Mouse (Mus musculus): ENCODE measurements around the gene Irgm2. TPM values are rescaled to one million over a fixed set of nuclear protein-coding genes. Genes with fewer than 3 reads are reported as not detected.
"Not testable (repeated sequence)": the region's sequence is repeated elsewhere in the genome, so short reads cannot be mapped to it uniquely, and the experiment has no call there.

Gene Irgm2
- polyA plus RNA-seq, 1 experiment from 2014 or later = 1.1 TPM

DNA sequence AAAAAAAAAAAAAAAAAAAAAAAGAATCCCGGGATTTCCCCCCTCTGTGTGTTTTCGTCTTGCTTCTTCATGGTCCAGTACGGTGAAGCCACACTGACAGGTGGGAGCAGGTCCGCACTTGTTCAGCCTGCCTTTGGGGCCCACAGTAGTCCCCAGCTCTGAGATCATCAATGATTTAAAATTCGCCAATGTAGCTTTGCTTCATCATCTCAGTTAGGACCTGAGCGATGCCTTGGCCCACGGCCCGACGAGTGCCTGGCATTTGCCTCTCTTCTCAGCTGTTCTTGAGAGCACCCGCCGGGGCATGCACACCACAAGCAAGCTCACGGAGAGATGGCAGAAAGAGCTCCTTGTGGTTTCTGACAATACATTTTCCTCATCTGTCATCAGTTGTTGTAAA, 1.6 kb downstream of the Irgm2 start:
- H3K27ac ChIP-seq (ENCODE audit: low read length) = no peak overlapping the region
- H3K4me2 ChIP-seq (ENCODE audit: low read length) = no peak overlapping the region
- WGBS = 87% methylated on average over 12 of the region's 12 CpGs
- H3K27me3 ChIP-seq (ENCODE audit: control insufficient read depth, insufficient read depth, low read depth, low read length) = no peaks in the 10 kb centered on the region
- H3K4me1 ChIP-seq (ENCODE audit: control insufficient read depth, insufficient read depth, low read length) = no peaks in the 10 kb centered on the region
- H3K4me3 ChIP-seq (ENCODE audit: low read depth, low read length) = no peak overlapping the region
- no peak for ATAC-seq
- H3K9ac ChIP-seq (ENCODE audit: low read depth, low read length) = no peak overlapping the region
- no peaks in the 10 kb centered on the region for H3K9me3 ChIP-seq (replicated peaks; ENCODE audit: control insufficient read depth, low read length, poor library complexity, severe bottlenecking)
- no peaks in the 10 kb centered on the region for H3K36me3 ChIP-seq (ENCODE audit: control insufficient read depth, insufficient read depth, low read length)

DNA sequence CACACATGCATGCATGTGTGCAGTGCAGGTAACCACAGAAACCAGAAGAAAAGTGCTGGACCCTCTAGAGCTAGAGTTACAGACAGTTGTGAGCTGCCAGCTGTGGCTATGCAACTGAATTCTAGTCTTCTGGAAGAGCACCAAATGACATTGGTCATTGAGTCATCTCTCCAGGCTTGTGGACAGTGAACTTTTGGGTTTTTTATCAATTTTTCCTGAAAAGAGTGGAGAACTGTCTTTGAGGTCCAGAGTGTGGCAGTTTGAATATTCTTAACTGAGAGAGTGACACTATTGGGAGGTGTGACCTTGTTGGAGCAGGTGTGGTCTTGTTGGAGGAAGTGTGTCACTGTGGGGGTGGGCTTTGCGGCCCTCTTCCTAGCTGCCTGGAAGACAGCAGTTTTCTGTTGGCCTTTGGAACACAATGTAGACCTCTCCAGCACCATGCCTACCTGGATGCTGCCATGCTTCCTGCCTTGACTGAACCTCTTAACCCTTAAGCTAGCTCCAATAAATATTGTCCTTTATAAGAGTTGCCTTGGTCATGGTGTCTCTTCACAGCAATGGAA, 11.0 kb downstream of the Irgm2 start:
- H3K27me3 ChIP-seq (ENCODE audit: control insufficient read depth, insufficient read depth, low read depth, low read length) = no peaks in the 10 kb centered on the region
- no peak for ATAC-seq

GRCm38 (mm10) chr11:58211062-58211681, 11.8 kb downstream of the Irgm2 start:
- 21% methylated on average over 9 of the region's 9 CpGs for WGBS

More for the DNA sequence above, 11.0 kb downstream of the Irgm2 start:
- H3K4me2 ChIP-seq (ENCODE audit: low read length) = no peak overlapping the region
- H3K9ac ChIP-seq (ENCODE audit: low read depth, low read length) = no peak overlapping the region
- H3K4me3 ChIP-seq (ENCODE audit: low read depth, low read length) = no peak overlapping the region
- 100% methylated on average over 1 of the region's 1 CpGs for WGBS
- H3K36me3 ChIP-seq (ENCODE audit: control insufficient read depth, insufficient read depth, low read length) = no peaks in the 10 kb centered on the region
- no peak overlapping the region for H3K27ac ChIP-seq (ENCODE audit: low read length)
- H3K4me1 ChIP-seq (ENCODE audit: control insufficient read depth, insufficient read depth, low read length) = no peaks in the 10 kb centered on the region
- H3K9me3 ChIP-seq (replicated peaks; ENCODE audit: control insufficient read depth, low read length, poor library complexity, severe bottlenecking) = no peaks in the 10 kb centered on the region

GRCm38 (mm10) chr11:58211682-58212067, 12.3 kb downstream of the Irgm2 start:
- Histone ChIP-seq H3K9me3 (replicated peaks; ENCODE audit: control insufficient read depth, low read length, poor library complexity, severe bottlenecking) (no peaks in the 10 kb centered on the region), H3K36me3 (ENCODE audit: control insufficient read depth, insufficient read depth, low read length) (no peaks in the 10 kb centered on the region), H3K4me3 (ENCODE audit: low read depth, low read length) (no peak overlapping the region), H3K9ac (ENCODE audit: low read depth, low read length) (no peak overlapping the region), H3K4me1 (ENCODE audit: control insufficient read depth, insufficient read depth, low read length) (no peaks in the 10 kb centered on the region), H3K4me2 (ENCODE audit: low read length) (no peak overlapping the region), H3K27me3 (ENCODE audit: control insufficient read depth, insufficient read depth, low read depth, low read length) (no peaks in the 10 kb centered on the region), H3K27ac (ENCODE audit: low read length) (no peak overlapping the region)
- ATAC-seq = no peak
- 9% methylated on average over 2 of the region's 2 CpGs for WGBS

More at GRCm38 (mm10) chr11:58211062-58211681, 11.8 kb downstream of the Irgm2 start:
- Histone ChIP-seq H3K27ac (ENCODE audit: low read length) (no peak overlapping the region), H3K9me3 (replicated peaks; ENCODE audit: control insufficient read depth, low read length, poor library complexity, severe bottlenecking) (no peaks in the 10 kb centered on the region), H3K27me3 (ENCODE audit: control insufficient read depth, insufficient read depth, low read depth, low read length) (no peaks in the 10 kb centered on the region), H3K36me3 (ENCODE audit: control insufficient read depth, insufficient read depth, low read length) (no peaks in the 10 kb centered on the region), H3K4me3 (ENCODE audit: low read depth, low read length) (no peak overlapping the region), H3K4me2 (ENCODE audit: low read length) (no peak overlapping the region), H3K4me1 (ENCODE audit: control insufficient read depth, insufficient read depth, low read length) (no peaks in the 10 kb centered on the region), H3K9ac (ENCODE audit: low read depth, low read length) (no peak overlapping the region)
- ATAC-seq = no peak

- no peaks in the 10 kb centered on the region for H3K4me1 ChIP-seq (ENCODE audit: control insufficient read depth, insufficient read depth, low read length)
- no peak overlapping the region for H3K4me2 ChIP-seq (ENCODE audit: low read length)
- no peaks in the 10 kb centered on the region for H3K27me3 ChIP-seq (ENCODE audit: control insufficient read depth, insufficient read depth, low read depth, low read length)
- H3K9me3 ChIP-seq (replicated peaks; ENCODE audit: control insufficient read depth, low read length, poor library complexity, severe bottlenecking) = no peaks in the 10 kb centered on the region
- H3K4me3 ChIP-seq (ENCODE audit: low read depth, low read length) = no peak overlapping the region
- H3K27ac ChIP-seq (ENCODE audit: low read length) = no peak overlapping the region
- H3K36me3 ChIP-seq (ENCODE audit: control insufficient read depth, insufficient read depth, low read length) = no peaks in the 10 kb centered on the region
- ATAC-seq = no peak
- H3K9ac ChIP-seq (ENCODE audit: low read depth, low read length) = no peak overlapping the region
- 88% methylated on average over 7 of the region's 7 CpGs for WGBS
Observed at GRCm38 (mm10) chr11:58213673-58214342, 14.4 kb downstream of the Irgm2 start.

DNA sequence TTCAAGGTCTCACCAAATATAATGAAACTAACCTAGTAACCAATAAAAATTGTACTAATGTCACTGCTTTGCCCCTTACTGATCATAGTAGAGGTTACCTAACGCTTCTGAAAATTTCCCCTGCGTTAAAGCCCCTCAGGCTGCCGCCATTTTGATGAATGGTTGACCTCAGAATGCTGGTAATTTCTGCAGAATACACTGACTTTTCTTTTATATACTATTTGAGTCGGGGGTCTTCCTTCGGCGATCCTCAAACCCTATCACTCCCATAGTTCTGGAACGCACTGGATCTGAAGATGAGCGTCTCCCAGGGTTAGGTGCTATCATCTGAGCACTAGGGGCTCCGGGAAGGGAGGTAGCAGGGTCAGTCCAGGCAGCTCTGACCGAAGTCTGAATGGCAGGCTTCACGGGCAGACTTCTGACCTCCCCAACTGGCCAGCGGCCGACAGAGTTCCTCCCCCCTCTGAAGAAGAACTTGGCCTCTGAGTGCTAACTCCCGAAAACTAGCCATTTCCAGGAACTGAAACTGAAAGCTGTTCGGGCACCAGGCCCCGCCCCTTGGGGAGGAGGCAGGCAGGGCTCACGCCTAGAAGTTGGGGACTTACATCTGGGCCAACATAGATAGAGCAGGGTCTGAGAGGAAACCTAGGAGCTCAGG, 15.1 kb downstream of the Irgm2 start:
- no peaks in the 10 kb centered on the region for H3K4me1 ChIP-seq (ENCODE audit: control insufficient read depth, insufficient read depth, low read length)
- no peak overlapping the region for H3K4me3 ChIP-seq (ENCODE audit: low read depth, low read length)
- ATAC-seq = no peak
- H3K4me2 ChIP-seq (ENCODE audit: low read length) = peak overlapping the region; percentile 10; the same call in 1 of the 2 replicates
- no peaks in the 10 kb centered on the region for H3K27me3 ChIP-seq (ENCODE audit: control insufficient read depth, insufficient read depth, low read depth, low read length)
- no peaks in the 10 kb centered on the region for H3K9me3 ChIP-seq (replicated peaks; ENCODE audit: control insufficient read depth, low read length, poor library complexity, severe bottlenecking)
- 52% methylated on average over 16 of the region's 17 CpGs for WGBS
- no peak overlapping the region for H3K27ac ChIP-seq (ENCODE audit: low read length)
- H3K36me3 ChIP-seq (ENCODE audit: control insufficient read depth, insufficient read depth, low read length) = no peaks in the 10 kb centered on the region
- no peak overlapping the region for H3K9ac ChIP-seq (ENCODE audit: low read depth, low read length)

- 49% methylated on average over 2 of the region's 3 CpGs for WGBS
- H3K4me2 ChIP-seq (ENCODE audit: low read length); H3K9me3 ChIP-seq (replicated peaks; ENCODE audit: control insufficient read depth, low read length, poor library complexity, severe bottlenecking); H3K27me3 ChIP-seq (ENCODE audit: control insufficient read depth, insufficient read depth, low read depth, low read length); H3K36me3 ChIP-seq (ENCODE audit: control insufficient read depth, insufficient read depth, low read length); H3K4me3 ChIP-seq (ENCODE audit: low read depth, low read length); H3K9ac ChIP-seq (ENCODE audit: low read depth, low read length); H3K27ac ChIP-seq (ENCODE audit: low read length); ATAC-seq; H3K4me1 ChIP-seq (ENCODE audit: control insufficient read depth, insufficient read depth, low read length): not testable (repeated sequence)
Observed at GRCm38 (mm10) chr11:58215049-58215430, 15.6 kb downstream of the Irgm2 start.

DNA sequence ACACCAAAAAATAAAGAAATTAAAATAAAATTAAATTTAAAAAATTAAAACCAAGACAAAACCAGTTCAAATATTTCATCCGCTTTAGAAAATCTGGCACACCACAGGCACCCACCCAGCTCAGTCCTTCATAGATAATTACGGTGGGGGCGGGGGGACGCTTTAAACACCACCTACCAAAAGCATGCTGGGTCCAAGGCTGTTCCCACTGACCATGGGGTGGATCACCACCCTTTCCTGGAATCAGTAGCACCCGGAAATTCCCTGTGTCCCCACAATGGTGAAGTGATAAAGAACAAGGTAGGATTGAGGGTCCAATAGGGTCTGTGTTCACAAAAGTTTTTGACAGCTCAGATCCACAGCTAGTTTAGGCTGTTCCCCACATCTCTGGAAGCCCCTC, 16.4 kb downstream of the Irgm2 start:
- no peak for ATAC-seq
- Histone ChIP-seq H3K27ac (ENCODE audit: low read length) (no peak overlapping the region), H3K4me1 (ENCODE audit: control insufficient read depth, insufficient read depth, low read length) (no peaks in the 10 kb centered on the region), H3K36me3 (ENCODE audit: control insufficient read depth, insufficient read depth, low read length) (no peaks in the 10 kb centered on the region), H3K9me3 (replicated peaks; ENCODE audit: control insufficient read depth, low read length, poor library complexity, severe bottlenecking) (no peaks in the 10 kb centered on the region), H3K4me2 (ENCODE audit: low read length) (no peak overlapping the region), H3K27me3 (ENCODE audit: control insufficient read depth, insufficient read depth, low read depth, low read length) (no peaks in the 10 kb centered on the region), H3K4me3 (ENCODE audit: low read depth, low read length) (no peak overlapping the region), H3K9ac (ENCODE audit: low read depth, low read length) (no peak overlapping the region)
- WGBS = 83% methylated on average over 5 of the region's 5 CpGs

- no peak overlapping the region for H3K27ac ChIP-seq (ENCODE audit: low read length)
- WGBS = 83% methylated on average over 6 of the region's 6 CpGs
- no peaks in the 10 kb centered on the region for H3K9me3 ChIP-seq (replicated peaks; ENCODE audit: control insufficient read depth, low read length, poor library complexity, severe bottlenecking)
- H3K27me3 ChIP-seq (ENCODE audit: control insufficient read depth, insufficient read depth, low read depth, low read length) = no peaks in the 10 kb centered on the region
- H3K9ac ChIP-seq (ENCODE audit: low read depth, low read length) = no peak overlapping the region
- no peak for ATAC-seq
- H3K36me3 ChIP-seq (ENCODE audit: control insufficient read depth, insufficient read depth, low read length) = no peaks in the 10 kb centered on the region
- no peak overlapping the region for H3K4me3 ChIP-seq (ENCODE audit: low read depth, low read length)
- no peak overlapping the region for H3K4me2 ChIP-seq (ENCODE audit: low read length)
- H3K4me1 ChIP-seq (ENCODE audit: control insufficient read depth, insufficient read depth, low read length) = no peaks in the 10 kb centered on the region
Observed at GRCm38 (mm10) chr11:58216823-58217222, 17.4 kb downstream of the Irgm2 start.
